Mouse (Mus musculus) T-helper 17 cell (primary cell): ENCODE measurements around the gene Dyrk3.

Experiments used
- in situ Hi-C, 2 experiments: fragments of 300-600 bp; cut with MboI, MseI; formaldehyde crosslinking; loops; 1 replicate in 1 of 2; 2 replicates in 1 of 2; pipeline ENCODE4 v1.15.1; 2025; ENCODE audit warnings: high pct_unique_total_duplicates in 2 of 2

The Dyrk3 gene

GRCm38 (mm10) chr1:131138191-131139016 is at the start of gene Dyrk3:
TSS of gene Dyrk3 (minus strand) at chr1:131138340.
- in situ Hi-C loops = no loop called here

DNA sequence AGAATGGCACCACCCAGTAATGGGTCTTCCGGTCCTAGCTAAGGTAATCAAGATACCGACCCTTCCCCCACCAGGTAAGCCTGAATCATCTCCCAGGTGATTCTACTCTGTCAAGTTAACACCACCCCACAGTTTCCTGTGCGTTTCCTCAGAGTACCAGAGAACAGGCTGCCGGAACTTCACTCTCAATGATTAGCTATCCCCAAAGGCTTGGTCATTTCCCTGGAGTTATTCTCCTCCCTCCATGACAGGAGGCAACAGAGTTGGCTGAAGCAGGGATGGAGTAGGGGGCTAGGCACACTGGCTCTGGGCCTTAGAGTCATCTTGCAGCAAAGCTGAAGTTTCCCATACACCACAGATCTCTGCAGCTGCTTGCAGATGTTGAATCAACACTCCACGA is 49.7 kb upstream of the Dyrk3 start:
- in situ Hi-C loops = loop anchor here in 1 of 2 experiments (10.0 kb wide), 2 partner anchors 817 to 1827 kb away; partner anchors contain the start of gene Elk4

GRCm38 (mm10) chr1:131186995-131187394 is 48.9 kb upstream of the Dyrk3 start:
- in situ Hi-C loops = loop anchor here in 1 of 2 experiments (10.0 kb wide), 2 partner anchors 818 to 1828 kb away; partner anchors contain the start of gene Elk4

- in situ Hi-C loops = loop anchor here in 1 of 2 experiments (10.0 kb wide), 2 partner anchors 819 to 1829 kb away; partner anchors contain the start of gene Elk4
These were observed 47.8 kb upstream of the Dyrk3 start for GRCm38 (mm10) chr1:131185821-131186506.

- in situ Hi-C loops = loop anchor here (5.0 to 10.0 kb wide), 3 partner anchors 72 to 1830 kb away; partner anchors contain the start of gene Elk4 (in 1 of the 2)
These were observed 47.0 kb upstream of the Dyrk3 start for GRCm38 (mm10) chr1:131184956-131185660.

- in situ Hi-C loops = loop anchor here (5.0 to 10.0 kb wide), 3 partner anchors 73 to 1830 kb away; partner anchors contain the start of gene Elk4 (in 1 of the 2)
These were observed 46.3 kb upstream of the Dyrk3 start for GRCm38 (mm10) chr1:131184253-131184955.

GRCm38 (mm10) chr1:131183201-131183600 is 45.1 kb upstream of the Dyrk3 start:
- in situ Hi-C loops = loop anchor here (5.0 to 10.0 kb wide), 3 partner anchors 74 to 1832 kb away; partner anchors contain the start of gene Elk4 (in 1 of the 2)

DNA sequence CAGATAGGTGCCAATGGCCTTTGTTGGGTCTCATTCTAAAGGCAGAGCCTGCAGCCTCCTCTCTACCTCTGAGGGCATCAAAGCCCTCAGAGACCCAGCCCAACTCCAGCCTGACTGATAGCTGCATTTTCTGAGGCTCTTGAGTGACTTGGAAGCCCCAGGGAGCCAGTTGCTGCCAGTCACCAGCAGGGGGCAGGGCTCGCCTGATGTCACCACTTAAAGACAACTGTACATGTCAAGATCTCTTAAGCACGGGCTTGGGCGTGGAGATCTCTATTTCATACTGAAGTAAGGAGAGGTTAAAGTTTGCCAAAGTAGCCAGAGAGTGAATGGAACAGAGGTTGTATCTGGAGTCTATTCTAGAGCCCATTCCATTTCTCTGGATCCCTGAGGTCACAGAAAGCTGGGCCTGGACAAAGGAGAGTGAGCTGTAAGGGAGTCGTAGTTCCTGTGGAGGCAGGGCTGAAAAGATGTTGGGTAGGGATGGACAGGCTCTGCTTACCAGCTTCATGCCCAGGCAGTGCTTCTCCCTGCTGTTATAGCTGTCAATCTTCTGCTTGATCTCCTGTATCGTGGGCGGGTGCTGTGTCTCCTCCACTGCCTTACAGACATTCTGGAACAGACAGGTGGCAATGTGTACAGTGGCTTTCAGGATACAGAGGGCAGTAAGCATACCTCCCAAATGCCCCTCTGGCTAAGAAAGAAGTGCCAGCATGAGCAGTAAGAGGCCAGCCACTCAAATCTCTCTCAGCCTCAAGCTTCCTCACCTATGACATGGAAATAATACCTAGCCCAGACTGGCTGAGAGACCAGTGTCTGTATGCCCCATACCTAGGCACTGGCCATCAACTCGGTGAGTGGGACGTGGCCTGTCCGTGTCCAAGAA is 43.7 kb upstream of the Dyrk3 start:
- in situ Hi-C loops = loop anchor here (5.0 to 10.0 kb wide), 3 partner anchors 75 to 1833 kb away; partner anchors contain the start of gene Elk4 (in 1 of the 2)

DNA sequence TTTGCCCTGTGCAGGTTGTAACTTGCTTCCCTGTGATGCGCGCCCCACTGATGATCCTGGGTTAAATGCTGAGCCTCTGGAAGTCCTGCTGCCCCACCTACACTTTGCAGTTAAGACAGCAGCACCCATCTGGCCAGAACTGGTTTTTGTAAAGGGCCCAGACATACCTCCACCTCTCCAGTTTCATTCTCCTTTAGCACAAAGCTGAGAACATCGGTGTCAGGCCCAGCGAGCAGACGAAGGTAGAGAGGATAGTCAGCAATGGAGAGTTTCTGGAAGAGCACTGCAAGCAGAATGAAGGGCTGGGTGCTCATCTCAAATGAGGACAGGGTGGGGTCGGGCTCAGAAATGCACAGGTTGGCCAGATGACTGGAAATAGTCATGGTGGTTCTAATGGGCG is 42.2 kb upstream of the Dyrk3 start:
- in situ Hi-C loops = loop anchor here (5.0 to 10.0 kb wide), 3 partner anchors 77 to 1834 kb away; partner anchors contain the start of gene Elk4 (in 1 of the 2)

- in situ Hi-C loops = no loop called here
These were observed 39.9 kb upstream of the Dyrk3 start for GRCm38 (mm10) chr1:131178083-131178482.

- in situ Hi-C loops = no loop called here
These were observed 39.1 kb upstream of the Dyrk3 start for GRCm38 (mm10) chr1:131177249-131177648.

- in situ Hi-C loops = no loop called here
These were observed 37.7 kb upstream of the Dyrk3 start for GRCm38 (mm10) chr1:131175819-131176218.

DNA sequence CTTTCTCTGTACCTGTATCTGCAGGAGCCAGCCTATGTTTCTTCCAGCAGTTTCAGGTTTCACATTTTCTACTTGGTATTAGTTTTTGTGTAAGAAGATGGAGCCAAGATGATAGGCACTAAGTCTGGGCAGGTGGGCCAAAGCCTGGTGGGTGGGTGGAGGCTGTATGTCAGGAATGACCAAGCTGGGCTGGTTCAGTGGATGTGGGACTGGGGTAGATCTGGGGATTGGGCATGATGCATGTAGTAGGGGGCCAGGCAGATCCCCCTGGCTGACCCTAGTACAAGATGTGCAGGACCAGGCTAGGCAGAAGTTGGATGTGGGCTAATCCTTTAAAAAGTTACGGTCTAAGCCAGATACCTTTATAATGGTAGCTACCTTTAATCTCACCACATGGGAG is 37.0 kb upstream of the Dyrk3 start:
- in situ Hi-C loops = no loop called here

GRCm38 (mm10) chr1:131174299-131174861 is 36.2 kb upstream of the Dyrk3 start:
- in situ Hi-C loops = loop anchor here (5.0 kb wide), 1 partner anchor 33 kb away; no protein-coding TSS in a partner anchor

DNA sequence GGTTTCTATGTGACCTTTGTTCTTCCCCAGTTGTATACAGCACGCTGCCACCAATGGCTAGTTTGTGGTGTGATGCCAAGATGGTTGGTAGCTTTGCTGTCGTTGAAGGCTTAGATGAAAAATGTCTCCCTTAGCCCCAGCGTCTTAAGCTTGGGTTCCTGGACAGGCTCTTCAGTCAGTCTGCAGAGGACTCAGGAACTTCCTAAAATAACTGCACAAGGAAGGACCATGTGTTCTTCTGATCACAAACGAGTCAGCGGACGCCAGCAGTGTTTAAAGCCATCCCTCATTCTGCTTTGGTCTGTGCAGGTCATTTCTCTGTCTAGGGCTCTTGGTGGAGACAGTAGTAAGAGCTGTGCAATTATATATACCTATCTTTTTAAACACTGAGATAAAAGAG is 35.7 kb upstream of the Dyrk3 start:
- in situ Hi-C loops = loop anchor here (5.0 kb wide), 1 partner anchor 33 kb away; no protein-coding TSS in a partner anchor

- in situ Hi-C loops = loop anchor here (5.0 kb wide), 1 partner anchor 34 kb away; no protein-coding TSS in a partner anchor
These were observed 34.9 kb upstream of the Dyrk3 start for GRCm38 (mm10) chr1:131173001-131173400.

DNA sequence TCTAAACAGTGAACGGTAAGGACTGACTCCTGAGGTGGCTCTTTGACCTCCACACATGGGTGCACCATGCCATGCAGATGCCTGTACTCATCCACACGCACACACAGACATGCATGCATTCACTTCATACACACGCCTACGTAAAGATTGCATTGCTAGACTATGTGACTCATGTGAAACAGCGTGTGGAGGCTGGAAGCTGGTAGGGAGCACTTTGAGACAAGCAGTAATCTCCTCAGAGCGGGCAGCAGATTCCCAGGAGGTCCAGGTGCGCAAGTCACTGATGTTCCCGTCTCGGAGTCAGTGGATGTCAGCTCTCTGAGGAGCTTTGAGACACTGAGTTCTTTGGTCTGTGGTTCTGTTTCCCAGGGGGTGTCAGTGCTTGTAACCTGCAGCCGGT is 29.5 kb upstream of the Dyrk3 start:
- in situ Hi-C loops = loop anchor here in 1 of 2 experiments (5.0 kb wide), 1 partner anchor 45 kb away; no protein-coding TSS in a partner anchor

DNA sequence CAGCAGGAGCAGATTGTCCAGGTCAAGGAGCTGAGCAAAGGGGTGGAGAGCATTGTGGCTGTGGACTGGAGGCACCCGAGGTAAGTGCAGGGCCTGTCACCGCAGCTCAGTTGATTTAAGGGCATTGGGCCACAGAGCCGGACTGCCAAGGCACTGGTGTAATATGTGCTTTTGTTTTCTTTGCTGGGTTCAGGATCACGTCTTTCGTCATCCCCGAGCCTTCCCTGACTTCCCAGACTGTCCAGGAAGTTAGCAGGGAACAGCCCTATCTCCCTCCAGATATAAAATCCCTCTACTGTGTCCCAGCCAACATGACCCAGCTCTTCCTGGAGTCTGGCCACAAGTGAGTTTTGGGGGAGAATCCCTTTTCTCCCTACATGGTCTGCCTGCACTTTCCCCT is 26.3 kb upstream of the Dyrk3 start:
- in situ Hi-C loops = no loop called here

DNA sequence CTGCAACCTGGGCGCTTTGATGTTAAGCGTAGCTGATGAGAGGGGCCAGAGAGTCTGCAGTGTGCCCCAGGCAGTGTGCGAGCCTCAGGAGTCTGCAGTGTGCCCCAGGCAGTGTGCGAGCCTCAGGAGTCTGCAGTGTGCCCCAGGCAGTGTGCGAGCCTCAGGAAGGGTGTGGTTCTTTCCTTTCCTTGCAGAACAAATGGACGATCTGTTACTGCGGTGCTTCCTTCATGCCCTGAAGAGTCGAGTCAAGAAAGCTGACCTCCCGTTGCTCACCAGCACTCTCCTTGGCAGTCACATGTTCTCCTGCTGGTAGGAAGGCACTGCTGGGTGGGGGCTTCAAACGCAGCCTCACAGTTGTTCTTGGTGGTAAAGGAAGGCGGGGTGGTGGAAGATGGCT is 23.0 kb upstream of the Dyrk3 start:
- in situ Hi-C loops = no loop called here
